Mouse (Mus musculus) stomach, postnatal 0 days (tissue): ENCODE results near the gene Txn2. TPM values are rescaled to one million over a fixed set of nuclear protein-coding genes. Genes with fewer than 3 reads are reported as not detected.
A peak's percentile ranks its signal among the peaks of the same experiment; 100 is the strongest.

Experiments
- ATAC-seq: fragments of 200-750 bp; cut with Nextera tagmentation; 2 replicates; pipeline ENCODE4 v1.8.0; 2017; ENCODE audit not compliant: low FRiP score, low TSS enrichment
- DNase-seq: peaks from one replicate; pipeline ENCODE4 v3.0.0-alpha.2; 2016; ENCODE audit warnings: low spot score
- H3K27ac ChIP-seq: fragments of 300-500 bp; sonication (generic); replicated peaks from 2 replicates; pipeline ENCODE4 v1.5.1; 2014; ENCODE audit warnings: mild to moderate bottlenecking, control low read depth
- H3K27me3 ChIP-seq: fragments of 300-500 bp; sonication (generic); 2 replicates; pipeline ENCODE4 v1.6.1; 2014; ENCODE audit warnings: low read length; ENCODE audit not compliant: control insufficient read depth, insufficient read depth
- H3K36me3 ChIP-seq: fragments of 300-500 bp; sonication (generic); 2 replicates; pipeline ENCODE4 v1.6.1; 2014; ENCODE audit warnings: low read length, mixed read lengths; ENCODE audit not compliant: control insufficient read depth, insufficient read depth
- H3K4me1 ChIP-seq: fragments of 300-500 bp; sonication (generic); replicated peaks from 2 replicates; pipeline ENCODE4 v1.6.1; 2014; ENCODE audit warnings: antibody characterized with exemption; ENCODE audit not compliant: control insufficient read depth, insufficient read depth
- H3K4me2 ChIP-seq: fragments of 300-500 bp; sonication (generic); replicated peaks from 2 replicates; pipeline ENCODE4 v1.6.1; 2014; ENCODE audit warnings: low read depth, mild to moderate bottlenecking, control low read depth, moderate library complexity
- H3K4me3 ChIP-seq: fragments of 300-500 bp; sonication (generic); 2 replicates; pipeline ENCODE4 v1.5.1; 2014; ENCODE audit warnings: low read depth, low read length, control low read depth
- H3K9ac ChIP-seq: fragments of 300-500 bp; sonication (generic); 2 replicates; pipeline ENCODE4 v1.6.1; 2014; ENCODE audit warnings: mild to moderate bottlenecking, low read length, control low read depth, mixed read lengths
- H3K9me3 ChIP-seq: fragments of 300-500 bp; sonication (generic); 2 replicates; pipeline ENCODE4 v1.6.1; 2016; ENCODE audit warnings: low read length; ENCODE audit not compliant: control insufficient read depth
- CTCF ChIP-seq: IDR thresholded peaks from 2 replicates; pipeline ENCODE4 v1.5.1; 2016; ENCODE audit warnings: antibody characterized with exemption, low read depth, mild to moderate bottlenecking, moderate library complexity
- EP300 ChIP-seq: optimal IDR thresholded peaks from 2 replicates; pipeline ENCODE3; 2016; ENCODE audit warnings: antibody characterized with exemption
- WGBS: fragments of 180-500 bp; shearing (Covaris S2); extraction: QIAGEN DNeasy Blood & Tissue Kit; methylation state at CpG from one replicate; pipeline ENCODE4 v1.1.7; 2014; 5-methylcytosine and 5-hydroxymethylcytosine counted together
- polyA plus RNA-seq: library from polyadenylated mRNA; unstranded; fragments of >200 nt; fragmentation: Nextera tagmentation; extraction: Ambion mirVana; gene quantifications from 2 replicates; pipeline ENCODE4 v1.2.1, GENCODE M21; 2015

Gene Txn2
- polyA plus RNA-seq, 1 experiment from 2014 or later, result 176 TPM

GRCm38 (mm10) chr15:77938516-77938915, 9.7 kb upstream of the Txn2 start:
- no peaks in the 10 kb centered on the region for H3K27me3 ChIP-seq
- ATAC-seq, result no peak
- H3K36me3 ChIP-seq, result no peaks in the 10 kb centered on the region
- 73% methylated on average over 5 of the region's 5 CpGs for WGBS
- H3K4me2 ChIP-seq, result no peak overlapping the region
- TF ChIP-seq CTCF (no peak), EP300 (no peak)
- DNase-seq, result no peak
- no peaks in the 10 kb centered on the region for H3K4me1 ChIP-seq
- no peak overlapping the region for H3K9ac ChIP-seq
- H3K27ac ChIP-seq, result no peak overlapping the region
- H3K9me3 ChIP-seq, result no peaks in the 10 kb centered on the region
- no peak overlapping the region for H3K4me3 ChIP-seq

- Histone ChIP-seq H3K9ac (no peak overlapping the region), H3K4me1 (no peaks in the 10 kb centered on the region), H3K27me3 (no peaks in the 10 kb centered on the region), H3K36me3 (no peaks in the 10 kb centered on the region), H3K4me3 (no peak overlapping the region), H3K27ac (no peak overlapping the region), H3K9me3 (no peaks in the 10 kb centered on the region), H3K4me2 (no peak overlapping the region)
- DNase-seq, result no peak
- 78% methylated on average over 14 of the region's 14 CpGs for WGBS
- TF ChIP-seq CTCF (no peak), EP300 (no peak)
- no peak for ATAC-seq
Measured at GRCm38 (mm10) chr15:77935673-77936375, 7.0 kb upstream of the Txn2 start.

- no peaks in the 10 kb centered on the region for H3K9me3 ChIP-seq
- peaks cover under 1% of the 10 kb centered on the region; the same call in 1 of the 2 replicates for H3K4me1 ChIP-seq
- no peaks in the 10 kb centered on the region for H3K27me3 ChIP-seq
- H3K9ac ChIP-seq, result no peak overlapping the region
- no peak overlapping the region for H3K4me2 ChIP-seq
- 61% methylated on average over 5 of the region's 5 CpGs for WGBS
- DNase-seq (no peak), ATAC-seq (no peak)
- no peak for TF ChIP-seq CTCF
- no peak for TF ChIP-seq EP300
- no peak overlapping the region for H3K27ac ChIP-seq
- H3K4me3 ChIP-seq, result no peak overlapping the region
- H3K36me3 ChIP-seq, result no peaks in the 10 kb centered on the region
Measured at GRCm38 (mm10) chr15:77934968-77935367, 6.2 kb upstream of the Txn2 start.

GRCm38 (mm10) chr15:77934326-77934725, 5.5 kb upstream of the Txn2 start:
- Histone ChIP-seq H3K9me3 (no peaks in the 10 kb centered on the region), H3K9ac (no peak overlapping the region), H3K4me1 (peaks cover 4% of the 10 kb centered on the region; the same call in 1 of the 2 replicates), H3K4me3 (no peak overlapping the region), H3K27me3 (no peaks in the 10 kb centered on the region), H3K27ac (no peak overlapping the region), H3K4me2 (no peak overlapping the region), H3K36me3 (no peaks in the 10 kb centered on the region)
- ATAC-seq, result no peak
- WGBS, result 69% methylated on average over 11 of the region's 11 CpGs
- TF ChIP-seq CTCF (no peak), EP300 (no peak)
- DNase-seq, result no peak

- TF ChIP-seq CTCF (peak; percentile 99), EP300 (no peak)
- Histone ChIP-seq H3K36me3 (no peaks in the 10 kb centered on the region), H3K4me2 (peak overlapping the region; percentile 41), H3K4me3 (no peak overlapping the region), H3K4me1 (peaks cover 4% of the 10 kb centered on the region; the same call in 1 of the 2 replicates), H3K9me3 (no peaks in the 10 kb centered on the region), H3K27me3 (no peaks in the 10 kb centered on the region), H3K9ac (no peak overlapping the region), H3K27ac (no peak overlapping the region)
- ATAC-seq (peak; percentile 38; the same call in 1 of the 2 replicates), DNase-seq (peak; percentile 96)
- under 1% methylated on average over 14 of the region's 14 CpGs for WGBS
Measured at GRCm38 (mm10) chr15:77933770-77934169, 5.0 kb upstream of the Txn2 start.

GRCm38 (mm10) chr15:77933222-77933621, 4.4 kb upstream of the Txn2 start:
- Histone ChIP-seq H3K9ac (no peak overlapping the region), H3K9me3 (no peaks in the 10 kb centered on the region), H3K4me3 (no peak overlapping the region), H3K4me2 (no peak overlapping the region; the same call in 1 of the 2 replicates), H3K27ac (no peak overlapping the region), H3K36me3 (no peaks in the 10 kb centered on the region), H3K27me3 (no peaks in the 10 kb centered on the region), H3K4me1 (peaks cover 4% of the 10 kb centered on the region; the same call in 1 of the 2 replicates)
- ATAC-seq (no peak), DNase-seq (no peak)
- 61% methylated on average over 3 of the region's 3 CpGs for WGBS
- no peak for TF ChIP-seq EP300
